Mouse (Mus musculus) hindbrain, embryonic 15.5 days (tissue): ENCODE results near the gene Zfp618. TPM values are rescaled to one million over a fixed set of nuclear protein-coding genes. Genes with fewer than 3 reads are reported as not detected.

ENCODE experiments used
- ATAC-seq: fragments of 200-750 bp; cut with Nextera tagmentation; 2 replicates; pipeline ENCODE4 v1.8.0; 2017; ENCODE audit warnings: low read depth, moderate number of reproducible peaks, moderate TSS enrichment; ENCODE audit not compliant: low FRiP score
- H3K27ac ChIP-seq: fragments of 300-500 bp; sonication (generic); replicated peaks from 2 replicates; pipeline ENCODE4 v1.5.1; 2015; ENCODE audit warnings: mild to moderate bottlenecking, inconsistent platforms
- H3K27me3 ChIP-seq: fragments of 300-500 bp; sonication (generic); 2 replicates; pipeline ENCODE4 v1.6.1; 2015; ENCODE audit warnings: control low read depth, inconsistent platforms
- H3K36me3 ChIP-seq: fragments of 300-500 bp; sonication (generic); 2 replicates; pipeline ENCODE4 v1.6.1; 2015; ENCODE audit warnings: control low read depth, inconsistent platforms
- H3K4me1 ChIP-seq: fragments of 300-500 bp; sonication (generic); replicated peaks from 2 replicates; pipeline ENCODE4 v1.6.1; 2015; ENCODE audit warnings: control low read depth, inconsistent platforms
- H3K4me2 ChIP-seq: fragments of 300-500 bp; sonication (generic); 2 replicates; pipeline ENCODE4 v1.6.1; 2015; ENCODE audit warnings: moderate library complexity, mild to moderate bottlenecking, inconsistent platforms
- H3K4me3 ChIP-seq: fragments of 300-500 bp; sonication (generic); 2 replicates; pipeline ENCODE4 v1.5.1; 2015; ENCODE audit warnings: mild to moderate bottlenecking, inconsistent platforms
- H3K9ac ChIP-seq: fragments of 300-500 bp; sonication (generic); 2 replicates; pipeline ENCODE4 v1.6.1; 2015; ENCODE audit warnings: inconsistent platforms
- H3K9me3 ChIP-seq: fragments of 300-500 bp; sonication (generic); 2 replicates; pipeline ENCODE4 v1.6.1; 2016; ENCODE audit warnings: control low read depth, inconsistent platforms
- WGBS: fragments of 180-500 bp; shearing (Covaris S2); methylation state at CpG from one replicate; pipeline ENCODE4 v1.1.7; 2015; 5-methylcytosine and 5-hydroxymethylcytosine counted together
- polyA plus RNA-seq: library from polyadenylated mRNA; unstranded; fragments of >200 nt; fragmentation: Nextera tagmentation; extraction: Ambion mirVana; gene quantifications from 2 replicates; pipeline ENCODE4 v1.2.1, GENCODE M21; 2015

Gene Zfp618
- polyA plus RNA-seq, 1 experiment from 2014 or later, result 27.2 TPM

GRCm38 (mm10) chr4:63058686-63059085 is 93.3 kb downstream of the Zfp618 start:
- H3K4me2 ChIP-seq, result no peak overlapping the region
- no peak overlapping the region for H3K9ac ChIP-seq
- no peak overlapping the region for H3K4me3 ChIP-seq
- peak overlapping the region; percentile 81 for H3K27ac ChIP-seq
- H3K36me3 ChIP-seq, result no peaks in the 10 kb centered on the region
- peaks cover 41% of the 10 kb centered on the region for H3K4me1 ChIP-seq
- ATAC-seq, result no peak
- no peaks in the 10 kb centered on the region for H3K9me3 ChIP-seq
- no peaks in the 10 kb centered on the region for H3K27me3 ChIP-seq
- 87% methylated on average over 4 of the region's 4 CpGs for WGBS

DNA sequence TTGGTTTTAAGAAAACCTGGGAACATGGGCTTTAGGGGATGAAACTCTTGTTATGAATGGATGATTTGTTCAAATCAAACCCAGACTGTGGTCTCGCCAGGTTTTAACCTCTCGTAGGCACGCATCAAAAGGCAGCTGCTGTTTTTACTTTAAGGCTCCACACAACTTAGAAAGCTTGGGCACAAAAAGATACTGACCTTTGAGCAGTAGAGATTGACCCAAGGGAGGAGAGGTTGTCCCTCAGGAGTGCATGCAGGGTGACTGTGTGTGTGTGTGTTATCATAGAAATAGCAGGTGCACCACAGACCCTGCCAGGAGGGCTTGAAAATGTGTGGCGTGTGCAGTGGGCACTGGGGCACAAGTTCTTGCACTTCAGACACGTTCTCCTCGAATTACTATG is 95.0 kb downstream of the Zfp618 start:
- Histone ChIP-seq H3K27me3 (no peaks in the 10 kb centered on the region), H3K27ac (no peak overlapping the region), H3K4me2 (no peak overlapping the region), H3K9me3 (no peaks in the 10 kb centered on the region), H3K4me1 (peaks cover 37% of the 10 kb centered on the region), H3K36me3 (no peaks in the 10 kb centered on the region), H3K9ac (no peak overlapping the region), H3K4me3 (no peak overlapping the region)
- no peak for ATAC-seq
- 68% methylated on average over 6 of the region's 6 CpGs for WGBS

DNA sequence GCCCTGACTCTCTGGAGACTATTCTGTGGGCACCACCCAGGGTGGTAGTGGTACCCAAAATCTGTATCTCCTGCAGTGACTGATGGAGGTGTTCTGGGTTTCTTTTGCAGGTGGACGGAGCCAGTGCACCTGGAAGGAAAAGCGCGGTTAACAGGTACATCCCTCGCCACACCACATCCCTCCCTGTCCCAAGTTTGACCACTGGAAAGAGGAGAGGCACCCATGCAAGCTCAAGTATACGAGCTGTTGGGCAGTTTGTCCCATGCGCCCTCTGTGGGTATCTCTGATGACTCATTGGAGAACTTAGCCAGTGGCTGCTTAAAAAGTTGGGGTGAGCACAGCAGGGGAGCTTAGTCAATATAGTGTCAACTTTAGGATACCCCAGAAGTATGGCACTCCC is 96.0 kb downstream of the Zfp618 start:
- 98% methylated on average over 6 of the region's 6 CpGs for WGBS
- no peak overlapping the region for H3K9ac ChIP-seq
- H3K9me3 ChIP-seq, result no peaks in the 10 kb centered on the region
- H3K4me1 ChIP-seq, result peaks cover 33% of the 10 kb centered on the region
- H3K27ac ChIP-seq, result no peak overlapping the region
- no peaks in the 10 kb centered on the region for H3K36me3 ChIP-seq
- no peaks in the 10 kb centered on the region for H3K27me3 ChIP-seq
- no peak for ATAC-seq
- H3K4me3 ChIP-seq, result no peak overlapping the region
- no peak overlapping the region for H3K4me2 ChIP-seq

DNA sequence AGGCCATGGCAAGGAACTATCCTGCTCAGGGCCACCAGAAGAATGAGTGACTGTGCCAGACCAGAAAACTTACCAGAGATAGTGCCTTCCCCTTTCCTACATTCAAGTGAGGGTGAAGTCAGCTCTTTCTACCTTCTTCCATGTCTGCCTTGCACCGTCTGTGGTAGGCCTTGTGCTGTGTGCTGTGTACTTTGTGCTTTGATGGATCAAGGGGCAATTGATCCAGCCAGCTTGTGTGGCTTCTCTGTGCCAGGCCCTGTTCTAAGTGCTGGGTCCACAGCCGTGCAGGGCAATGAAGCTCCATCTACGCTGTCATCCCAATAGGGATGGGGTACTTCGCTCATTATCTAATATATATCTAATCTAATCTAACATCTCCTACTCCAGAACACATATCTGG is 98.0 kb downstream of the Zfp618 start:
- Histone ChIP-seq H3K9me3 (no peaks in the 10 kb centered on the region), H3K27ac (no peak overlapping the region), H3K4me1 (peaks cover 19% of the 10 kb centered on the region), H3K9ac (no peak overlapping the region), H3K4me2 (no peak overlapping the region), H3K36me3 (no peaks in the 10 kb centered on the region), H3K4me3 (no peak overlapping the region), H3K27me3 (no peaks in the 10 kb centered on the region)
- WGBS, result 95% methylated on average over 4 of the region's 4 CpGs
- no peak for ATAC-seq

DNA sequence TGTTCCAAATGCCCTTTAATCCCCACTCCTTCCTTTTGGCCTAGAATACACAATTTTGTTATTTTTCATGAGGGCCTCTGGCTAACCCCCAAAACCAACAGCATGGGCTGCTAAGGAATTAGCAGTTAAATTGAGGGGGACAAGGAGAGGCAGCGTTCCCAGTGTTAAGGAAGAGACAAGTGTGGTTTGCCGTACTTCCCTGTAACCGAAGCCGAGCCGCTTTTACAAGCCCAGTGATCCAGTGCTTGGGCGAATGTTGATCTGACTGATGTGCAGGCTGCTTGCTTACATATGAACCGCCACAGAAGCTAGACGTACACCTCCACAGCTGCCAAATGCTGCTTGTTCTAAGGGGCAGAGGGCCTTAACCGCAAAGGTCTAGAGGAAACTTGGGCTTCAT is 99.5 kb downstream of the Zfp618 start:
- Histone ChIP-seq H3K9ac (no peak overlapping the region), H3K9me3 (no peaks in the 10 kb centered on the region), H3K4me2 (no peak overlapping the region), H3K27me3 (no peaks in the 10 kb centered on the region), H3K4me1 (peaks cover 14% of the 10 kb centered on the region), H3K36me3 (no peaks in the 10 kb centered on the region), H3K27ac (no peak overlapping the region), H3K4me3 (no peak overlapping the region)
- WGBS, result 87% methylated on average over 9 of the region's 9 CpGs
- ATAC-seq, result no peak

GRCm38 (mm10) chr4:63066796-63067195 is 101.4 kb downstream of the Zfp618 start:
- WGBS, result 94% methylated on average over 4 of the region's 4 CpGs
- Histone ChIP-seq H3K4me1 (no peaks in the 10 kb centered on the region; the same call in 1 of the 2 replicates), H3K36me3 (no peaks in the 10 kb centered on the region), H3K9me3 (no peaks in the 10 kb centered on the region), H3K4me2 (no peak overlapping the region), H3K9ac (no peak overlapping the region), H3K4me3 (no peak overlapping the region), H3K27ac (no peak overlapping the region), H3K27me3 (no peaks in the 10 kb centered on the region)
- ATAC-seq, result no peak

DNA sequence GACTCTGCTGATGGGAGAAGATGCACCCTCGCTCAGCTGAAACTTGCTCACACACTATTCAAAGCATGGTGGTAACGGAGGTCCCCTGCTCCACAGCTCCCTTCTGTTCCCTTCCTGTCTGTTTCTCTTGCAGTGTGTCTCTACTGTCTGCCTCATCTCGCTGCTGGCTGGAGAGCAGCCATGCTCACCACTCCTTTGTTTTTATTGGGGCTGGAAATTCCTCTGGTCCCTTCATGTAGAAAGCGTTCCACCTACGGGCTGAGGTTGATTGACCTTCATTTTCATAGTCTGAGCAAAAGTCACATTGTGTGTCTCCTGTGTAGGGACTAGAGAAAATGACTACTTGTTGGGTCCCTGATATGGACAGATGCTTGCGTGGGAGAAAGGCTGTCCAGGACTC is 102.4 kb downstream of the Zfp618 start:
- Histone ChIP-seq H3K27ac (no peak overlapping the region), H3K9me3 (no peaks in the 10 kb centered on the region), H3K9ac (no peak overlapping the region), H3K36me3 (no peaks in the 10 kb centered on the region), H3K4me3 (no peak overlapping the region), H3K4me1 (no peaks in the 10 kb centered on the region; the same call in 1 of the 2 replicates), H3K27me3 (no peaks in the 10 kb centered on the region), H3K4me2 (no peak overlapping the region)
- no peak for ATAC-seq
- 77% methylated on average over 6 of the region's 6 CpGs for WGBS

DNA sequence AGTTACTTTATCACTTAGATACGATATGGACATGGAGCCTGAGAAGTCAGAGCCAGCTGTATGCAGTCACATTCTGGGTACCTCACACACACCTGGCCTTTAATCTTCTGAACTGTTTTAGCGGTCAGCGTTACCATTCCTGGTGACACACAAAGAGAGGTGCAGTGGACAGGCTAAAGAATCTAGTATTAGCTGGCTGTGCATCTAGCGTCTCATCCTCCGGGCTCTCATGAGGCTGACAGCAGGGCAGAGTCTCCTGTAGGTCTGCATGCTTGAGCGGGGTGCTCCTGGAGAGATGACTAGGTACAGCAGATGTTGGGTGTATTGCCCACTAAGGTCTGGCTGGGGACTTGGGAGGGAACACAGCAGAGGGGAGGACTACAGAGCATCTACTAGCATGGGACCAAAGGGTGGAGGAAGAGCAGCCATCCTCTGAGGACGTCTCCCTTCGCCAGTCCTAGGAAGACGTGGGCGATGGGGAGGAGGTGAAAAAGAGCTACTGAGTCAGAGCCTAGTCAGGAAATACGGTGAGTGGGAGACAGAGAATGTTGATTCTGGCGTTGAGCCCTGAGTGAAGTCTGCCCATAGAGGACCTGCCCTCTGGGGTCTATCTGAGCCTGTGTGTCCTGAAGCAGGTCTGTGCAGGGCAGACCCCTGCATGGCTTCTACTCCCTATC is 103.3 kb downstream of the Zfp618 start:
- H3K4me1 ChIP-seq, result no peaks in the 10 kb centered on the region; the same call in 1 of the 2 replicates
- 92% methylated on average over 12 of the region's 12 CpGs for WGBS
- no peak overlapping the region for H3K9ac ChIP-seq
- H3K36me3 ChIP-seq, result no peaks in the 10 kb centered on the region
- no peaks in the 10 kb centered on the region for H3K27me3 ChIP-seq
- H3K27ac ChIP-seq, result no peak overlapping the region
- no peaks in the 10 kb centered on the region for H3K9me3 ChIP-seq
- no peak overlapping the region for H3K4me3 ChIP-seq
- H3K4me2 ChIP-seq, result no peak overlapping the region
- ATAC-seq, result no peak

- Histone ChIP-seq H3K4me3 (no peak overlapping the region), H3K27ac (no peak overlapping the region), H3K4me1 (no peaks in the 10 kb centered on the region; the same call in 1 of the 2 replicates), H3K36me3 (no peaks in the 10 kb centered on the region), H3K27me3 (no peaks in the 10 kb centered on the region), H3K9ac (no peak overlapping the region), H3K4me2 (no peak overlapping the region), H3K9me3 (no peaks in the 10 kb centered on the region)
- no peak for ATAC-seq
- WGBS, result 83% methylated on average over 15 of the region's 15 CpGs
Observed at GRCm38 (mm10) chr4:63071413-63072260, 106.3 kb downstream of the Zfp618 start.

DNA sequence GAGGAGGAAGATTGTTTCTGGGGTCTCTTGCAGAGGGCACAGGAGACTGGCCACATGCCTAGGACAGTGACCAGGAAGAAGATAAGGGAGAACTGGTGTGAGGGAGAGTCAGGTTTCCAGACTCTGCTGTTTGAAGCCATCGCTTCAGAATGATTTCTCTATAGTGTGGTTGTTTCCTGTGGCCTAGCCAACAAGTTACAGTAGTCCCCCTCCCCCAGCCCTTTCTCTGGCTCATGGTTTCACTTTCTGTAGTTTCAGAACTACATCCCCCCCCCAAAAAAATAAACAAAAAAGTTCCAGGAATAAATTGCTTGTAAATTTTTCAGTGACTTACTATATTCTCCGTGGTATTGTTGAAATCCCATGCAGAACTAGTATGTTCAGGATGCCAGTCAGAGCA is 107.8 kb downstream of the Zfp618 start:
- 88% methylated on average over 2 of the region's 2 CpGs for WGBS
- Histone ChIP-seq H3K4me2 (no peak overlapping the region), H3K27ac (no peak overlapping the region), H3K9me3 (no peaks in the 10 kb centered on the region), H3K9ac (no peak overlapping the region), H3K27me3 (no peaks in the 10 kb centered on the region), H3K4me3 (no peak overlapping the region), H3K36me3 (no peaks in the 10 kb centered on the region), H3K4me1 (no peaks in the 10 kb centered on the region; the same call in 1 of the 2 replicates)
- ATAC-seq, result no peak

GRCm38 (mm10) chr4:63079159-63079558 is 113.8 kb downstream of the Zfp618 start:
- Histone ChIP-seq H3K9me3 (no peaks in the 10 kb centered on the region), H3K27ac (no peak overlapping the region), H3K9ac (no peak overlapping the region), H3K4me1 (no peaks in the 10 kb centered on the region; the same call in 1 of the 2 replicates), H3K4me2 (no peak overlapping the region), H3K27me3 (no peaks in the 10 kb centered on the region), H3K36me3 (peaks cover 19% of the 10 kb centered on the region), H3K4me3 (no peak overlapping the region)
- ATAC-seq, result no peak
- whole genome bisulfite sequencing, result 80% methylated on average over 7 of the region's 7 CpGs

DNA sequence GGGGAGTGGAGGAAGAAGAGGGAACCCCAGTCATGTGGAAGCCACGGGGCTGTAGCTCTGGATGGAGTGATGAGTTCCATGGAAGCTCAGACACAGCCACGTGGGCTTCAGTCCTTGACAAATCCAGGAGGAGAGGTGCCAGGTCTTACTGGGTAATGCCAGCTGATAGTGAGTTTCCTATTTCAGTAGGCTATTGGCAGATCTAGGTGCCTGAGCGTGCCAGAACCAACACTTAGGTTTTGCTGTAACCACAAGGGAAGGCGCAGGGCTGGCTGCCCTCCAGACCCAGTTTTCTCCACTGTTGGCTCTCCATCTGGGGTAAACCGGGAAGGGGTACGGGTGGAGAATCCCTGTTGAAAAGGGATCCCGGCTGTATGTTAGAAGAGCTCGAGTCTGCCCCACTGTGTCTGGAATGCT is 119.1 kb downstream of the Zfp618 start:
- H3K36me3 ChIP-seq, result peaks cover 19% of the 10 kb centered on the region
- no peak overlapping the region for H3K4me2 ChIP-seq
- H3K27me3 ChIP-seq, result no peaks in the 10 kb centered on the region
- peaks cover 8% of the 10 kb centered on the region for H3K4me1 ChIP-seq
- no peaks in the 10 kb centered on the region for H3K9me3 ChIP-seq
- no peak overlapping the region for H3K9ac ChIP-seq
- H3K4me3 ChIP-seq, result no peak overlapping the region
- H3K27ac ChIP-seq, result peak overlapping the region; percentile 54
- whole genome bisulfite sequencing, result 61% methylated on average over 8 of the region's 8 CpGs
- no peak; the same call in 1 of the 2 replicates for ATAC-seq
